Mouse (Mus musculus) spleen, postnatal 4 days (tissue): ENCODE measurements around the gene Stx11.

Source experiments
- DNase-seq, 2 experiments: peaks; one replicate each; pipeline ENCODE4 v3.0.0; 2022; ENCODE audit warnings: low spot score in 2 of 2

Gene Stx11

GRCm38 (mm10) chr10:12964151-12965075 is at the start of gene Stx11:
Gene Stx11 (minus strand): TSS chr10:12964298.
- DNase-seq: peak; percentile 80 to 91

DNA sequence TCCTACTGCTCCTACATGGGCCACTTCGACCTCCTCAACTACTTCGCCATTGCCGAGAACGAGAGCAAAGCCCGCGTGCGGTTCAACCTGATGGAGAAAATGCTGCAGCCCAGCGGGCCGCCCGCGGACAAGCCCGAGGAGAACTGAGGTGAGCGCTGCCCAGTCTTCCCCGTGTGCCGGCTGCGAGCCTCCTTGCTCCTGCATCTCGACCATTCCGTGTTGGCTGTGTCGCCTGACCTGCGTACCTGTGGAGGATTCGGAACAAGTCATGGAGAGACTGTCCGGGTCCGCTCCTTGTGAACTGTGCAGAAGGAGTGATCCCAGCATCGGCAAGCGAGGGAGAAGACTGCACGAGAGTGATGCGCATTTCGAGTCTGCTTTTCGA is 44.6 kb upstream of the Stx11 start:
- no peak for DNase-seq

DNA sequence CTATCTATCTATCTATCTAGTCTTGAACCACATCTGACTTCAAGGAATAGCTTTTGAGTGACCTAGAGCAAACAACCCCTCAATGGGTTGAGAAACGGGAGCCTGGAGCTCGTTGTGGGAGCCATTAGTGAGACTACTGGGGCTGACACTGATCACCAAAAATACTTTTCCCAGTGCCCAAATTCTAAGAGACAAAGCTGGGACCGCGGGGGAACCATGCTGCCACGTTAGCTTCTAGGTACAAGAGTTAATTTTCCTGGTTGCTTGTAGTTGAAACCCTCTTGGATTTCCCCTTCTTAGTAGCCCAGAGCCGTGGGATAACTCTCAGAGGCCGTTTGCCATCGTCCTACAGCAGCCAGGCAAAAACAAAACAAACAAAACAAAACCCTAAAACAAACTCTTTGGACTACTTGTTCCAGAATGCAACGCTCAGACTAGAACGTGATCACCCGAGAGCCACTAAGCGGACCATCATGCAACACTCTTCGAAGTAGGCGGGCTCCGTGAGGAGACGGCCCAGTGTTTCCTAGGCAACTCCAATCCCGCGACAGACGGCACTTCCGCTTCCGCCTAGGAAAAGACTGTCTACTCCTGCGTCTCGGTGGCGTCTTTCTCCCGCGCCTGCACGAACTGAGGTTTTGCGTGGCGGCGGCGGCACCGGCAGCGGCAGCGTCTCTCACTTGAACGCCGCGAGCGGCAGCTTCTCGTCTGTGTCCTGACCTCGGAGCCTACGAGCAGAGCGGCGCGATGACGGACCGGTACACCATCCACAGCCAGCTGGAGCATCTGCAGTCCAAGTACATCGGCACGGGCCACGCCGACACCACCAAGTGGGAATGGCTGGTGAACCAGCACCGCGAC is 44.0 kb upstream of the Stx11 start:
- DNase-seq: peak; percentile 91 to 93

GRCm38 (mm10) chr10:13005043-13005442 is 40.9 kb upstream of the Stx11 start, which contains the start of gene Sf3b5:
Gene Sf3b5 (plus strand): TSS chr10:13005343.
- DNase-seq: no peak

DNA sequence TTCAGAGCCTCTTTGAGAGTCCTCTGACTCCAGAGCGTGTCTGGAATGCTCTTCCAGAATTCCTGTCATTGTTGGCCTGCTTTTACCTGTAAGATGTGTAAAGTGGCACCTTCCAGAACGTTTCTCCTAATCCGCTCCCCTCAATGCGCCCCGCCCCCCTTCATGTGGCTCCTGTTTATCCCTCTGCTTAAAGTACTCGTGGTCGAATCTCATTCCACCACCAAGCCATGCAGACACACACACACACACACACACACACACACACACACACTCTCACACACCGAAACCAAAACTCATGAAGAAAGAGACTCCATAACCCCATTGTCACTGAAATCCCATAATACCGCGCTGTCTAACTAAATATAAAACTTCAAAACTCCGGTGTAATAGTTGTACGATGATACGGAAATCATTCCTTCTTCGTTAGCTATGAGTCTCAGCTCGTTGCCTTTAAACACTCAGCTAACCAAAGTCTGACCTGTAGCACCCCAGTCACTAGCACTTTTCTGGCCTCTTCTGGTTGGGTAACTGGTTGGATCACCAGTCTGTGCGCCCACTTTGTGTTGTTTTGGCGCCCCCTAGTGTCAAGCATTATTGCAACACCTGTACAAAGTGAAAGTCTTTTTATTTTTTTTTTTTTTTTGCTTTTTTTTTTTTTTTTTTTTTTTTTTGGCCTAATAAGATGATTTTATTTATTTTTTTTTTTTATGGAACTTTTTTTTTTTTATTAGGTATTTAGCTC is 32.8 kb upstream of the Stx11 start:
- peak; percentile 83 to 95 for DNase-seq

- DNase-seq: no peak
Measured at GRCm38 (mm10) chr10:12993411-12994039, 29.4 kb upstream of the Stx11 start.

- no peak for DNase-seq
Measured at GRCm38 (mm10) chr10:12991953-12992352, 27.9 kb upstream of the Stx11 start.

DNA sequence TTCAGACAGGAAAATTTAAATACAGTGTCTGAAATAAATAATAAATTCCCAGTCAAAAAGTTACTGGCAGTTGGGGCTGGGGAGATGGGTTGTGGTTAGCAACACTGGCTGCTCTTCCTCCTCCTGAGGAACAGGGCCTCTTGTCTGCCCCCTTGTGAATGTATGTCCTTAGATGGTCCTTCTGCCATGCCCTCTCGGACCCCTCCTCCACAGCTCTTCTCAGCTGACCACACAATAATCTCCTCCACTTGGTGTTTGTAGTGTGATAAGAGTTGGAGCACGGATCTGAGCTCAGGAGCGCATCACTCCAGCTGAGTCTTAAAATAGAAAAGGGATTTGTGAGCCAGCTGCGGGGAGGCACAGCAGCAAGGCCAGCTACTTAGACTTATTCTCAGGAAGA is 22.8 kb upstream of the Stx11 start:
- DNase-seq: no peak

DNA sequence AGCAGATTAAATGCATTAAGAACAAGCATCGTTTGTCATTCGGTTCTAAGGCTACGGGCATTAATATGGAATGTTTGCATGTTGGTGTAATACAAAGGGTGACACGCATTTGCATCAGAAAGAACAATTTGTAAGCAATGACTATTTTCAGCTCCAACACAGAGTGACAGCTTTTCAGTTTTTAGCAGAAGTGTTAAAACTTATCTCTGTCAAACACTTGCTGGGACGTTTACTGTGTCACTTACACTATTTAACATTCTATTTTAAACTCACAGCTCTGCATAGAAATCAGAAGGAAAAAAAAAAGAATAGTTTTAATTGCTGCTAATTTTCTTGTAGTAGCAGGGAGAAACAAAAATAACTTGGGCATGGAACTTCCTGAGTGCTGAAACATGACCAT is 22.4 kb upstream of the Stx11 start:
- DNase-seq: no peak

DNA sequence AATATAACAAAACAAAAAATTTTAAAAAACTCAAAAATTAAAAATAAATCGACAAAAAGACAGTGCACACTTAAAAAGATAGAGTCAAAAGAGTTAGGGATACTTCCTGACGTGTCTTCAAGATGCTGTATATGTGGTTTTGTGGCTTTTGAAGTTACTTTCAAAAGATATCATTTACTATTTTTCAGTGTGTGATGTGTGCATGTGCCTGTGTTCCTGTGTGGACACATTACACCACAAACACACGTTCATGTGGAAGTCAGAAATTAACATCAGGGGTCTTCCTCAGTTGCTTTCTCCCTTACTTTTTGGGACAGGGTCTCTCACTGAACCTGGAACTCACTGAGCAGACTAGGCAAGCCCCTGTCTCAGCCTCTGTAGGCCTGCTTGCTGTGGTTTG is 20.9 kb upstream of the Stx11 start:
- no peak for DNase-seq

DNA sequence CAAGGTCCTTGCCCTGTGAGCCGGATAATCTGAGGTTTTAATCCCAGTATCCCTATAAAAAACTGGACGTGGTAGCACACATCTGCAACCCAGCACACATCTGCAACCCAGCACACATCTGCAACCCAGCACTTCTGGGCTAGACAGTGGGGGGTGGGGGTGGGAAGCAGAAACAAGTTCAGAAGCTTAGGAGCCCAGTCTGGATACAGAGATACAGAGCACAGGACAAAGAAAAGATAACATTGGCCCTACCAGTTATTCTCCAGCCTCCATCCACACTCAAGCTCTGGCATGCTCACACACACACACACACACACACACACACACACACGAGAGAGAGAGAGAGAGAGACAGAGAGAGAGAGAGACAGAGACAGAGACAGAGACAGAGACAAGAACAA is 19.4 kb upstream of the Stx11 start:
- no peak for DNase-seq

GRCm38 (mm10) chr10:12981071-12981470 is 17.0 kb upstream of the Stx11 start:
- no peak for DNase-seq

GRCm38 (mm10) chr10:12977787-12978212 is 13.7 kb upstream of the Stx11 start:
- no peak for DNase-seq

GRCm38 (mm10) chr10:12976552-12976951 is 12.5 kb upstream of the Stx11 start:
- DNase-seq: no peak

DNA sequence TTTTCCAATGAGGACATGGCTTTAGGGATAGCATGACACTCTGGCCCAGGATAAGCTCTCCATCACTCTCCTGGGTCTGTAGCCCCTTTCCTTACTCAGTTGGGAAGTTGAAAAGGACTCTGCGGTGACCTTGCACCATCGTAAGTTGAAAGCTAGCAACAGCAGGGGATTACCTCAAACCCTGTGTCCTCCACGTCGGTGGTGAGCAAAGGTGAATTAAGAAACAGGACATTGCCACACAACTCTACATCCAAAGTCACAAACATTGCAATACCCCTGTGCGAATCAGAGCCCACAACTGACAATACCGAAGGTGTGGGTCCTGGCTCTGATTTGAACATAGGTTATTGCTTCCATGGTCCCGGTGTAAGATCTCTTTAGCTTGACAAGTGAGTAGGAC is 11.9 kb upstream of the Stx11 start:
- DNase-seq: no peak

- DNase-seq: no peak
Measured at GRCm38 (mm10) chr10:12975461-12975860, 11.4 kb upstream of the Stx11 start.

GRCm38 (mm10) chr10:12974572-12974971 is 10.5 kb upstream of the Stx11 start:
- no peak for DNase-seq

DNA sequence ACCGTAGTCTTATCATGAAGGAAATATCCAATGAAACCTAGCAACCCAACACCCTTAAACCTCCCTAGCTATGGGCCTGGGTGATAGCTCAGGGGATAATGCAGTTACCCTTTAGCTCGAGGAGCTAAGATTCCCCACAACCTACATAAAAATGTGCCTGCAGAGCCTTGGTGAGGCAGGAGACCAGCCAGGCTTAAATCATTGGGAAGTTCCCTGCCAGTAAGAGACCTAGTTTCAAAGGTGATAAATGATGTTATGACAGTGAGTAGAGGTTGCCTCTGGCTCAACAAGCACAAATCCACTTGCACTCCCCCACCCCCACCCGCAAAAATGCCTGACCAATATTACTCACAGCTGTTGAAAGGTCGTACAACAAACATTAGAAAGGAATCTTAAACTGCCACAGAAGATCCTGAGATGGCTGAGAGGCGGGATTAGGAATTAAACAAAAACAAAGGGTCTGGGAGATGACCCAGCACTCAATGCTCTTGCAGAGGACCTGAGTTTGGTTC is 1.6 kb upstream of the Stx11 start:
- DNase-seq: no peak

DNA sequence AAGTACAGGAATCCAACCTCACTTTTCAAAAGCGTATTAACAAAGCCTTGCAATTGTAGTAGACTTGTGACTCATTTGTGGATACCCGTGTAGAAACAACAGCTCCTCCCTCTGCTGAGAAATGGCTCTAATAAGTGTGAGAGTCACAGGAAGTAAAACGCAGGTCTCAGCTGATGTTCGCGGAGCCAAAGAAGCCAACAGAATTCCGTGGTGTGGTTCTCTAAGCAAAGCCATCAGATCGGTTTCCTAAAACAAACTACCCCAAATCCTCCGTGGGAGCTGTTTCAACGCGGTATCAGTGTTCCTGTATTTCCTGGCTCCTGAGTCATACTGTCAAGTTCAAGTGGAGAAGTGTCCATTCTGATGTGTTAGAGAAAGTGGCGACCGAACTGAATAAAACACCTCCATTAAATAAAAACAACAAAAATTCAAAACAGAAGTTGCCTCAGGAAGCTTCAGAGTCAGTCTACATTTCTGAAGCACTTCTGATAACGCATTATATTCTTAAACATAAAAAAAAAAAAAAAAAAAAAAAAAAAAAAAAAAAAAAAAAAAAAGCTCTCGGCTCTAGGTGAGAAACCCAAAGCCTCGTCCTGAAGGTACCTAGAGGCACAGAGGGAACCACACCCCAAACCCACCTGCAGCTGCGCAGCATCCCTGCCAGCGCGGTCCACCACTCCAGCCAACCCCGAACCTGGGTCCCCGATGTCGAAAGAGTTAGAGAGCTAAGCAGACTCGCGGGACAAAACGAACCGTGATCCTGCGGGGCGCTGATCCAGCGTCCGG is 543 bp downstream of the Stx11 start:
- DNase-seq: no peak

- peak in 1 of 2 experiments; percentile 32 for DNase-seq
Measured at GRCm38 (mm10) chr10:12962238-12962637, 1.9 kb downstream of the Stx11 start.
